Mouse (Mus musculus): ENCODE measurements around the gene Asic2. TPM values are rescaled to one million over a fixed set of nuclear protein-coding genes. Genes with fewer than 3 reads are reported as not detected.

Gene Asic2
- polyA plus RNA-seq (2015; fragmentation: Nextera tagmentation; extraction: Ambion mirVana), result 0.47 and 0.59 TPM in 2 replicates

- no peaks in the 10 kb centered on the region; the same call in 1 of the 2 replicates for H3K27me3 ChIP-seq (ENCODE audit: control insufficient read depth, insufficient read depth, low read length)
- no peak within 1 kb of the TSS for H3K27ac ChIP-seq (replicated peaks)
- H3K9me3 ChIP-seq (ENCODE audit: control insufficient read depth, low read length), result no peaks in the 10 kb centered on the region
- H3K9ac ChIP-seq (ENCODE audit: low read length), result no peak within 1 kb of the TSS
- no peaks in the 10 kb centered on the region for H3K4me1 ChIP-seq (replicated peaks; ENCODE audit: control insufficient read depth, insufficient read depth)
- H3K4me2 ChIP-seq (replicated peaks; ENCODE audit: low read depth), result no peak within 1 kb of the TSS
- TF ChIP-seq CTCF (IDR thresholded peaks at IDR 0.05; ENCODE audit: low read depth) (no peak), EP300 (optimal IDR thresholded peaks at IDR 0.05) (no peak)
- H3K36me3 ChIP-seq (ENCODE audit: control insufficient read depth, insufficient read depth, low read length), result no peaks in the 10 kb centered on the region
- ATAC-seq (ENCODE audit: low FRiP score, low TSS enrichment) (no peak), DNase-seq (ENCODE audit: low spot score) (no peak)
- WGBS, result 3% methylated on average over 29 of the region's 29 CpGs
- no peak within 1 kb of the TSS for H3K4me3 ChIP-seq (ENCODE audit: low read depth, low read length)
Measured at GRCm38 (mm10) chr11:81968401-81968881, at the start of gene Asic2. Asic2 (minus strand) TSS chr11:81968457.

GRCm38 (mm10) chr11:82016181-82016780 is 48.0 kb upstream of the Asic2 start:
- Histone ChIP-seq H3K4me3 (ENCODE audit: low read depth, low read length) (no peak overlapping the region), H3K27me3 (ENCODE audit: control insufficient read depth, insufficient read depth, low read length) (no peaks in the 10 kb centered on the region), H3K4me1 (replicated peaks; ENCODE audit: control insufficient read depth, insufficient read depth) (no peaks in the 10 kb centered on the region), H3K4me2 (replicated peaks; ENCODE audit: low read depth) (no peak overlapping the region), H3K36me3 (ENCODE audit: control insufficient read depth, insufficient read depth, low read length) (no peaks in the 10 kb centered on the region), H3K9ac (ENCODE audit: low read length) (no peak overlapping the region), H3K9me3 (ENCODE audit: control insufficient read depth, low read length) (no peaks in the 10 kb centered on the region), H3K27ac (replicated peaks) (no peak overlapping the region)
- ATAC-seq (ENCODE audit: low FRiP score, low TSS enrichment), result no peak
- no peak for TF ChIP-seq EP300 (optimal IDR thresholded peaks at IDR 0.05)
- no peak for TF ChIP-seq CTCF (IDR thresholded peaks at IDR 0.05; ENCODE audit: low read depth)
- DNase-seq (ENCODE audit: low spot score), result no peak
- WGBS, result 82% methylated on average over 3 of the region's 3 CpGs

GRCm38 (mm10) chr11:82015066-82015465 is 46.8 kb upstream of the Asic2 start:
- no peak overlapping the region for H3K4me2 ChIP-seq (replicated peaks; ENCODE audit: low read depth)
- ATAC-seq (ENCODE audit: low FRiP score, low TSS enrichment) (no peak), DNase-seq (ENCODE audit: low spot score) (no peak)
- no peaks in the 10 kb centered on the region for H3K9me3 ChIP-seq (ENCODE audit: control insufficient read depth, low read length)
- 34% methylated on average over 2 of the region's 2 CpGs for WGBS
- H3K27ac ChIP-seq (replicated peaks), result no peak overlapping the region
- no peak overlapping the region for H3K9ac ChIP-seq (ENCODE audit: low read length)
- no peaks in the 10 kb centered on the region for H3K27me3 ChIP-seq (ENCODE audit: control insufficient read depth, insufficient read depth, low read length)
- H3K36me3 ChIP-seq (ENCODE audit: control insufficient read depth, insufficient read depth, low read length), result no peaks in the 10 kb centered on the region
- no peak overlapping the region for H3K4me3 ChIP-seq (ENCODE audit: low read depth, low read length)
- no peaks in the 10 kb centered on the region for H3K4me1 ChIP-seq (replicated peaks; ENCODE audit: control insufficient read depth, insufficient read depth)
- TF ChIP-seq EP300 (optimal IDR thresholded peaks at IDR 0.05) (no peak), CTCF (IDR thresholded peaks at IDR 0.05; ENCODE audit: low read depth) (no peak)

GRCm38 (mm10) chr11:82013756-82014155 is 45.5 kb upstream of the Asic2 start:
- Histone ChIP-seq H3K27ac (replicated peaks) (no peak overlapping the region), H3K4me1 (replicated peaks; ENCODE audit: control insufficient read depth, insufficient read depth) (no peaks in the 10 kb centered on the region), H3K4me3 (ENCODE audit: low read depth, low read length) (no peak overlapping the region), H3K9ac (ENCODE audit: low read length) (no peak overlapping the region), H3K27me3 (ENCODE audit: control insufficient read depth, insufficient read depth, low read length) (no peaks in the 10 kb centered on the region), H3K9me3 (ENCODE audit: control insufficient read depth, low read length) (no peaks in the 10 kb centered on the region), H3K36me3 (ENCODE audit: control insufficient read depth, insufficient read depth, low read length) (no peaks in the 10 kb centered on the region), H3K4me2 (replicated peaks; ENCODE audit: low read depth) (no peak overlapping the region)
- DNase-seq (ENCODE audit: low spot score) (no peak), ATAC-seq (ENCODE audit: low FRiP score, low TSS enrichment) (no peak)
- WGBS, result 7% methylated on average over 1 of the region's 1 CpGs
- TF ChIP-seq EP300 (optimal IDR thresholded peaks at IDR 0.05) (no peak), CTCF (IDR thresholded peaks at IDR 0.05; ENCODE audit: low read depth) (no peak)

GRCm38 (mm10) chr11:82011411-82012193 is 43.3 kb upstream of the Asic2 start:
- DNase-seq (ENCODE audit: low spot score) (no peak), ATAC-seq (ENCODE audit: low FRiP score, low TSS enrichment) (no peak)
- Histone ChIP-seq H3K4me2 (replicated peaks; ENCODE audit: low read depth) (no peak overlapping the region), H3K9ac (ENCODE audit: low read length) (no peak overlapping the region), H3K36me3 (ENCODE audit: control insufficient read depth, insufficient read depth, low read length) (no peaks in the 10 kb centered on the region), H3K4me3 (ENCODE audit: low read depth, low read length) (no peak overlapping the region), H3K27me3 (ENCODE audit: control insufficient read depth, insufficient read depth, low read length) (no peaks in the 10 kb centered on the region), H3K9me3 (ENCODE audit: control insufficient read depth, low read length) (no peaks in the 10 kb centered on the region), H3K4me1 (replicated peaks; ENCODE audit: control insufficient read depth, insufficient read depth) (no peaks in the 10 kb centered on the region), H3K27ac (replicated peaks) (no peak overlapping the region)
- WGBS, result 50% methylated on average over 8 of the region's 8 CpGs
- TF ChIP-seq CTCF (IDR thresholded peaks at IDR 0.05; ENCODE audit: low read depth) (no peak), EP300 (optimal IDR thresholded peaks at IDR 0.05) (no peak)

GRCm38 (mm10) chr11:82010115-82010514 is 41.9 kb upstream of the Asic2 start:
- WGBS, result 89% methylated on average over 3 of the region's 3 CpGs
- Histone ChIP-seq H3K27ac (replicated peaks) (no peak overlapping the region), H3K4me2 (replicated peaks; ENCODE audit: low read depth) (no peak overlapping the region), H3K36me3 (ENCODE audit: control insufficient read depth, insufficient read depth, low read length) (no peaks in the 10 kb centered on the region), H3K27me3 (ENCODE audit: control insufficient read depth, insufficient read depth, low read length) (no peaks in the 10 kb centered on the region), H3K4me3 (ENCODE audit: low read depth, low read length) (no peak overlapping the region), H3K4me1 (replicated peaks; ENCODE audit: control insufficient read depth, insufficient read depth) (no peaks in the 10 kb centered on the region), H3K9ac (ENCODE audit: low read length) (no peak overlapping the region), H3K9me3 (ENCODE audit: control insufficient read depth, low read length) (no peaks in the 10 kb centered on the region)
- ATAC-seq (ENCODE audit: low FRiP score, low TSS enrichment), result no peak
- no peak for TF ChIP-seq CTCF (IDR thresholded peaks at IDR 0.05; ENCODE audit: low read depth)
- TF ChIP-seq EP300 (optimal IDR thresholded peaks at IDR 0.05), result no peak
- no peak for DNase-seq (ENCODE audit: low spot score)

All from stomach, postnatal 0 days (tissue).